Mouse (Mus musculus) urinary bladder, adult 18-20 months (tissue): ENCODE results near the gene Gamt.

Source experiments
- DNase-seq, 2 experiments: peaks; one replicate each; pipeline ENCODE4 v3.0.0; 2022; ENCODE audit warnings: low spot score in 2 of 2, mixed read lengths in 2 of 2

Gene Gamt

DNA sequence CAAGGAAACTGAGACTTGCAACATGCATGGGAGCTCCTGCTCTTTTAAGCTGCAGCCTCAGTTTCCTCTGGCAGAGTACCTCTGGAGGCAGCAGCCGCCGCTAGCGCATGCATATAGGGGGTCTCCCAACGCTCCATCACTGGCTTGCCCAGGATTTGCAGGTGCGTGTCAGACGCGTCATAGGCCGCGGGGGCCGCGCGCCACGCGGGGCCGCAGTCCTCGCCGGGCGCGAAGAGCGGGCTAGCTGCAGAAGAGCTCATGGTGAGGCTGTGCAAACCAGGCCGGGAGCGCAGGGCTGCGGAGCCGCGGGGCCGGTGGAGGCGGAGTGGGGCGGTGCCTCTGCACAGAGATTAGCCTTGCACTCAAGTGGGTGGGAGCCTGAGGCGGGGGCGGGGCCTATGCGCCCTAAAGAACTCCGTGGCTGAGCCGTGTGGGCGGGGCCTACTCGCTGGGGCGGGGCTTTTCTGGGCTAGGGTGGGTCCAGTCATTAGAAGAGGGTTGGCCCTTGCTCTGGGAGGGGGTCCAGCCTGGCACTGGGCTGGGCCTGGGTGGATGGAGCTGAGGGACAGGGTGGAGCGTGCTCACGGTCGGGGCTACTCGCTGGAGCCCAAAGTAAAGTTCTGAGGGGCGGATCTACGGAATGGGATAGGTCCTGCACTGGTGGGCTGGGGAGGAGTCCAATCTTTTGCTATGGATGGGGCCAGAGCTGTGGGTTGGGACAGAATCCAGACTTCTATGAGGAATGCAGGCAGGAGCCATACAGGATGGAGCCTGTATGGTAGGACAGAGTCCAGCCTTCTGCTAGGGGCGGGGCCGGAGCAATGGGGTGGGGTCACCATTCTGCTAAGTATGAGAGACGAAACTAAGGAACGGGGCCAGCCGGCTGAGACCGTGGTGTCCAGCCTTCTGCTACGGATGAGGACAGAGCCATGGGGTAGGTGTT lies at the start of gene Gamt, which contains the start of gene Dazap1:
Gene Gamt, minus strand, starts transcription at position 371 of the 943 bp plus-strand sequence.
Gene Dazap1, plus strand, starts transcription at position 845 of the 943 bp plus-strand sequence.
- peak; percentile 95 to 96 for DNase-seq

DNA sequence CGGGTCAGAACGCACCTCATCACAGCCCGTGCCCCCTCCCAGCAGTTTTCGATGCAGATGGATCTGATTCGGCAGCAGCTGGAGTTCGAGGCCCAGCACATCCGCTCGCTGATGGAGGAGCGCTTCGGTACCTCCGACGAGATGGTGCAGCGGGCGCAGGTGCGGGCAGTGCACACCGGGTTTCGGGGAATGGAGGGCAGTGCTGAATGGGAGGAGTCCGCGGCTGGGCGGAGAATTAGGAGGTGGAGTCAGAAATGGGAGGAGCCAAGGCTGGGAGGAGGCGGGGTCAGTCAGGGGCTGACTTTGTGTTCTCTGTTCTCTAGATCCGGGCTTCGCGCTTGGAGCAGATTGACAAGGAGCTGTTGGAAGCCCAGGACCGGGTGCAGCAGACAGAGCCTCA lies 44.0 kb upstream of the Gamt start:
- no peak for DNase-seq

DNA sequence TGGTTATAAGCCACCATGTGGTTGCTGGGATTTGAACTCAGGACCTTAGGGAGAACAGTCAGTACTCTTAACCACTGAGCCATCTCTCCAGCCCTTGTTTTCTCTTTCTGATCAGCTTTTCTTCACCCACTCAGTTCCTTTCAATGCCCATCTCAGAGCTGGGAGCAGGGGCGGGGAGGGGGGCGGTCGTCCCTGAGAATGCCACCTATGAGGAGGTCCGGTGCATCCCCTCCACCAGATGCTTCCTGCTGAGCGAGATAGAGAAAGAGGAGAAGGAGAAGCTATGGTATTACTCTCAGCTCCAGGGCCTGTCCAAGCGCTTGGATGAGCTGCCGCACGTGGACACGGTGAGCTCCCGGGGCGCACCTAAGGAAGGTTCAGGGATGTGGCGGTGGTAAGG lies 43.6 kb upstream of the Gamt start:
- DNase-seq = no peak

DNA sequence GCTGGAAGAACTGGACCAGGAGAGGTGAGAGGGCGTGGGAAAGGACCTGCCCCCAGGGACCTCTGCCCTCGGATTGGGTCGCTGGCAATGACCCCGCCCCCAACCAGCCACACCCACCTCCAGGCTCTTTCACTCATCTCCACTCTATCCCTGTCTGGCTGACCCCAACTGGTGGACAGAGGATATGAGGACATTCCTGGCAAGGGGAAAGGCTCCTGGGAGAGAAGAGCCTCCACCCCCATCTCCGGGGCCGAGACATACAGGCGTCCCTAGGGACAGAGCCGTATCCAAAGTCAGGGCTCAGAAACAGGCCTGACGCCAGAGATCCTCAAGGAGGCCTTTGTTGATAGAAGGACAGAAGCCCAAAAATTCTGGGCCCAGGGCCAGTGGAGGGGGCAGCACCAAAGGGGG lies 41.7 kb upstream of the Gamt start:
- DNase-seq = peak in 1 of 2 experiments; percentile 57

DNA sequence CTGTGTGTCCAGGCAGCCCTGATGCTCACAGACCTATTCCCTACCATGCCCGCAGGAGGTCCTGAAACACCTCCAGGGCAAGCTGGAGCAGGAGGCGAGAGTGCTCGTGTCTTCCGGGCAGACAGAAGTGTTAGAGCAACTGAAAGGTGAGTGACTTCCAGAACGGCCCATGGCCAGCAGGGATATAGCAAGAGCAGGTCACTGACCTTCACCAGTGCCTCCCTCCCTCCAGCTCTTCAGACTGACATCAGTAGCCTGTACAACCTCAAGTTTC lies 41.2 kb upstream of the Gamt start:
- no peak for DNase-seq

DNA sequence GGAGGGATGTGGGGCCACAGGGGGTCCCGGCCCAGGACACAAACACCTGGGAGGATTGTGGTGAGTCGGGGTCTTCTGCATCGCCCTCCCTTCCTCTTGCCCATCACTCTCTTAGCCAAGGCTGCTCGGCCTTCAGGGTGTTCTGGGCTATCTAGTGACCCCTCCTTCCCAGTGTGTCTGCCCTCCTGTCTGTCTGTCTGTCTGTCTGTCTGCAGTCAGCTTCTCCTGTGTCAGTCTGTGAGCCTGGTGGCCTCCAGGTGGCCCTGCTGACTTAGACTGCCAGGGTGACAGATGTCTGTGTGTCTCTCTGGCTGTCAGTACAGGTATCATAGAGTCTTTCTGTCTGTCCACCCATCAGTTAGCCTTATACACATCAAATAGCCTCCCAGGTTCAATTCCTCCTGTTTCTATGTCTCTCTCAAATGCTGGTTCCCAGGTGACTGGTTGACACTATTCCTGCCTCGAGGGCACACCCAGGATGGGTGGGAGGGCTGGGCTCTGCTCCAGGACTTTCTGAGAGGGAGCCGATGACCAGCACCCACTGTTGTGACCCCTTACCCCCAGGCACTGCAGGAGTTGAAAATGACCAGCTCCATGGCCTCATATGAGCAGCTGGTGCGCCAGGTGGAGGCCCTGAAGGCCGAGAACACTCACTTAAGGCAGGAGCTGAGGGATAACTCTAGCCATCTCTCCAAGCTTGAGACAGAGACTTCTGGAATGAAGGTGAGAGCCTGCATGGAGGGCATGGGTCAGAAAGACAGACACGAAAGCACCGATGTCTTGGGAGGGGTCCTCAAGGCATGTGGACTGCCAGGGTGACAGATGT lies 40.7 kb upstream of the Gamt start:
- DNase-seq = no peak

DNA sequence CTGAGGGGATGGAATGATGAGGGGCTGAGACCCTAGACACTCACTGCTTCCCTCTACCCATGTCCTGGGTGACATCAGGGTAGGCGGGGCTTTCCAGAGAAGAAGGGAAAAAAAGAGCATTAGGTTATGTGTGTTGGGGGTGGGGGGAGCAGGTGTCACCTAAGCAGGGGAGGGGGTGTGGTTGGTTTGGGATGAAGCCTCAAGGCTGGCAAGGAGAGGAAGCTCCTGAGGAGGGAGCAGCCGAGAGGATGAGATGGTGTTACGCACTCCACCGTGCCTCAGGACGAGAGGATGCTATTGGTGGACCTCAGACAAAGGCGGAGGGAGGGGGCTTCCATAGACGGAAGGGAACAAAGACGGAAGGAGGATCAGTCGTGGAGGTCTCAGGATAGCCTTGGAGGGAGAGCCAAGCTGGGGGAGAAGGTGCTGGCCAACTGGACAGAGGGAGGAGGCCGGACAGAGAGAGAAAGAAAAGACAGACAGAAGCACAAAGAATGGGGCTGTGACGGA lies 39.9 kb upstream of the Gamt start:
- DNase-seq = no peak

DNA sequence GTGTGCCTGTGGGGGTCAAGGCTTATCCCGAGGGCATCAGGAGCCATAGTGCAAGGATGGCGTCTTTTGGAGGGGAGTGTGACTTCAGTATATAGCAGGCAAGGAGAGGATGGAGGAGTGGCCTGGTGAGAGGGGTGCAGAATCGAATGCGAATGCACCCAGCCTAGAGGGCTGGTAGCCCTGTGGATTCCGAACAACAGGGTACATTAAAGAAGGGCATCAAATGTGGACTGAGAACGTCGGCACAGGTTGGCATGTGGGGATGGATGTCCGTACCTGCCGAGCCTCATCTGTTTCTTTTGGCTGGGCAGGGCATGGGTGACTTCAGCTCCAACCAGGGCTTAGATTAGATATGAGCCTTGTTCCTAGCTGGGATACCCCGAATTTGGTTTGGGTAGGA lies 39.0 kb upstream of the Gamt start:
- DNase-seq = no peak

DNA sequence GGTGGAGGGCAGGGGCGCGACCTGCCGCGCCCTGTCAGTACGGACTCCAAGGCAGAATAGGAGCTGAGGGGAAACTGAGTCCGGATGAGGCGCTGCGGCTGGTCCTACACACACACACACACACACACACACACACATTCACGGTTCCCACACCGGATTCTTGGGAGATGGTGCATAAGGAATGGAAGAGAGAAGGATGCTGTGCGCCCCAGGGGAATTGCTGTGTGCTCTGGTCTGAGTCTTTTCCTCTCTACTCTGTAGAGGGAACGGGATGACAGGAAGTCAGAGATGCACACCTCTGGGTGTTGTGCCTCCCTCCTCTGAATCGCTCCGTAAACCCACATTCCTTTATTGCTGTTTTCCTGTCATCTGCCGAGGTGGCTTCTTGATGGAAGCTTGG lies 38.5 kb upstream of the Gamt start:
- DNase-seq = no peak

DNA sequence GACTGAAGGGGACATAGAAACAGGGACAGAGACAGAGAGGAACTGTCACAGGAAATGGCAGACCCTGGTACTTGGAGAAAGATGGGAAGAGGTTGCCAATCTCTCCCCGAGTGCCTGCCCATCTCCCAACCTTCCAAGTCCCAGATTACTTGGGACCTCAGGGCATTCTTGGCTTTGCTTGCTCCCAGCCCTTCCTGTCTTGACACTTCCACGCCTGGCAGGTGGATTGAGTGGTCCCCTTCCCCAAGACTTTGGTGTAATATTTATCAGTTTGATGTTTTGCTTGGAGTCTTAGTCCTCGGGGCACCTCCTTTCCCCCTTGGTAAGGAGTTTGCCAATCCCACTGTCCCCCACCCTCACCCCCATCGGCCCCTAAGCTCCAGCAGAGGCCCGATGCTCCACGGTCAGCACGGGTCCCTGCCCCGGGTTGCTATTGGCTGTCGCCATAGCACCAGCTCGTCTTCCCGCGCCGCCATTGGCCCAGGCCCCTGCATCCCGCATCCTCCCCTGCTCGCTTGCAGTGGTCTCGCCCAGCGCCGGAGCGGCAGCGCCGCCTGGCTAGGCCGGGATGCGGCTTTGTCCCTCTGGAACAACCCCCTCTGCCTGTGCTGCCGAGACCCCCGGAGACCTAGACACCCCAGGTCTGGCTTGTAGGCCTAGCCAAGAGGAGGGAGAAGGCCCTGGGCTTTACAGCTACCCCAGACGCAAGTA lies 37.9 kb upstream of the Gamt start:
- no peak for DNase-seq

DNA sequence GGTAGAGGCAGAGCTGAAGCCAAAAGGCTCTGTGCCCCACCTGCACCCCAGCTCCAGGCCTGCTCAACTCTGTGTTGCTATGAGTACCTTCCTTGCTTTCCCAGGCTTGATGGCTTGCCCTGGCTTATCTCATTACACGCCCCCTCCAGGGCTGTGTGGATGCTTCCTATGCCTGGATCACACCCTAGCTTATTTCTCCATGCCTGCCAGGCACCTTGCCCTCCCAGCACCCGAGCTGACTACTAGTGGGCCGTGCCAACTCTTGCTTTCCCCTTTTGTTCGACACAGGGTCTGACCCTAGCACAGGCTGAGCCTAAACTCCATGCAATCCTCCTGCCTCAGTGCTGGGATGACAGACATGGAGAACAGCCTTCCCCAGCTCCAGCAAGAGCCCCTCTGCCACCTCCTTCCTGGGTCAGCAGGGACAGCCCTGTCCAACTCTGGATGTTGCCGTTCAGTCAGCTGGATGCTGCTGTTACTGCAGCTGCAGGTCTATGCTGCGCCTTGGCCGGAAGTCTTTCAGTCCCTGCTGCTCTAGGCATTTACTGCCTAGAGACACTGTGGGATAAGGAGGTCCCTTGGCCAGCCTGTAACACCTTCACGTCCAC lies 36.8 kb upstream of the Gamt start:
- DNase-seq = no peak

DNA sequence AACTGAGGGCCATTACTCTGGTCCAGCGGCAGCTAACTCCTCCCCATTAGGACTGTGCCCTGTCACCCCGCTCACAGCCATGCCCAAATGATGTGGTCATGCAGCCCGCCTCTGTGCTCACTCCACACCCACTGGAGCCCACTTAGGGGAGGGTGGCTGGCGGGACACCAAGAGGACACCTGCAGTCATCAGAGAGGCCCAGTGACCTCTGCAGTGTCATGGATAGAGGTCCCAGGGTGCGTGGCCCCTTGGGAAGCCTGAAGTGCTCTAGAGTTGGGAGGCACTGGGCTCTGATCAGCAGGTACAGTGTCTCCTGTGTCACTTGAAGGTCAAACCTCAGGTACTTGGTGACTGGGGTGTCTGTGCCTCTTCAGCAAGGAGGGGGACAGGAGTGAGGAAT lies 36.0 kb upstream of the Gamt start:
- no peak for DNase-seq

DNA sequence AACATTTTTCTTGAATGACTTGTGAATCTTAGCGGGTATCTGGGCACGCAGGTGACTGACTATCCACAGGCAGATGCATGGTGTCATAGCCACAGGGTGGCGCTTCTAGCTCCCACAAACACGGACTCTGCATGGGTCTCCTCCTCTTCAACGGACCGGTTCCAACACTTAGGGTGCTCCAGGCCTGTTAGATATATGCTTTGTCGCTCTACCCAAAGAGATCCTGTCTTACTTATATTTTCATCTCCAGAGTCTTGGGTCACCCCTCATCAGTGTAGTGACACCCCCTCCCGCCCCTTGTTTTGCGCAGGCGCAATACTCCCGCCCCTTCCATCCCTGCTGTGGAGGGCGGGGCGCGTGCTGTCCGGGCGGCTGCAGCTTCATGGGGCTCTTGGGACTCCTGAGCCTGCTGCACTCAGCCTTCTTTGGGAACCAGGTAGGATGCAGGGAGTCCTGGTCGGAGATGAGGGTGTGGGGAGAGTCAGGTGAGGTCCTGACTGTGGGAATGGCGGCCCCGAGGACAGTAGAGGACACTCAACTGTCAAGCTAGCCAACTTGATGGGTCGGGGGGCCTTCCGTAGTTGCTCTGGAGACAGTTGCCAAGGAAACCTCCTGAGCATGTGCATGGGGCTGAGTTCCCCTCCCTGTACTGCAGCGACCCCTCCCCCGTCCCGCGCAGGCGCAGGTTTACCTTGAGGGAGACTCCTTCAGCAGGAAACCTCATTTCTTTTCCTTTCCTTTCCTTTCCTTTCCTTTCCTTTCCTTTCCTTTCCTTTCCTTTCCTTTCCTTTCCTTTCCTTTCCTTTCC lies 35.0 kb upstream of the Gamt start, which contains the start of gene Apc2:
Gene Apc2, plus strand, starts transcription at position 360 of the 808 bp plus-strand sequence.
- peak; percentile 56 to 70 for DNase-seq

DNA sequence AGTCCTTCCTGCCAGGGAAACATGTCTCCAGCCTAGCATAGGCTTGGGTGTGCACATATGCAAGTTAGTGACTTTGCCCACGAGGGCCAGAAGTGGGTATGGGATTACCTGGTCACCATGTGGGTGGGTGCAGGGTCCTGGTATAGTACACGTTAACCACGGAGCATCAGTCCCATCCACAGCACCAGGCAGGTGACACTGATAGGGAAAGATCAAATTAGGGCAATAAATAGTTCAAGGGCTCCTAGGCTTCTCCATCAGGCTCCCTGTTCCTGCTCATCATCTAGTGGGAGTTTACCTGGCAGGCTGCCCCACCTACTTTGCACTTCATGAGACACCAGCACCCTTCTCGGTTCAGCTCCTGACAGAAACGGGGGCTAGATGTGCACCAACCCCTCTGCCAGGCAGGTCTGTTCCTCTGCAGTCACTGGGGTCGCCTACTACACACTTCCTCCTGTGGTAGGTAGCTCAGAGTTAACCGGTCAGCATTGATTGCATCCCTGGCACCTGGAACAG lies 34.0 kb upstream of the Gamt start:
- no peak for DNase-seq

DNA sequence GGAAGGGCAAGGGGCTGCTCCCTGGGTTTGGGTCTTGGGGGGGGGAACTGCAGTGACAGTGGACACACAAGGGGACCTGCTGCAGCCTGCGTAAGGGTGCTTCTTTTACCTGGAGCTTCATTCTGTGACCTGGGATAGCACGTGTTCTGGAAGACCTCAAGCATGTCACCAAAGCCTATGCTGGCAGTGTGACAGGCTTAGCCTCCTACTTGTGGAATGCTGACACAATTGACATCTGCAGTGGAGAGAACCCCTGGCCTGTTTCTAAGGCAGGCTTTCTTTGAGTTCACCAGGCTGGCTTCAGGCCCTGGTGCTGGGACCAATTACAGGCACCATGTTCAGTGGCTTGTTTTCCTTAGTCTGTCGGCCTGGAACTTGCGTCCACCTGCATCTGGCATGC lies 33.5 kb upstream of the Gamt start:
- DNase-seq = no peak

DNA sequence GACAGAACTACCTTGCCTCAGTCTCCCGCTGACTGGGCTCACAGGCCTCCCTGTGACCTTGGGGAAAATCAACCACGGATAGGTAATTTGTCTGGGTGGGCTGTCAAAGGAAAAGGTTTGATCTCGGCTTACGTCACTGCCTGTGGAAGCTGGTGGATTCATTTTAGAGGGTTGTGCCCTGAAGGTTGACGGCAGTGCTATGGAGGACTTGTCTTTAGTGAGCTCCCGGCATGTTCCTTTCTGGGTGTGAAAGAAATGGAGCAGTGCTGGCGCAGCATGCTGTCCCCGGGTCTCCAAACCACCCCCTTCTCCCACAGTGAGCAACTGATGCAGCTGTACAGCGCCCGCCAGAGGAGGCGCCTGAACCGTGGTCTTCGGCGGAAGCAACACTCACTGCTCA lies 32.5 kb upstream of the Gamt start:
- DNase-seq = no peak

DNA sequence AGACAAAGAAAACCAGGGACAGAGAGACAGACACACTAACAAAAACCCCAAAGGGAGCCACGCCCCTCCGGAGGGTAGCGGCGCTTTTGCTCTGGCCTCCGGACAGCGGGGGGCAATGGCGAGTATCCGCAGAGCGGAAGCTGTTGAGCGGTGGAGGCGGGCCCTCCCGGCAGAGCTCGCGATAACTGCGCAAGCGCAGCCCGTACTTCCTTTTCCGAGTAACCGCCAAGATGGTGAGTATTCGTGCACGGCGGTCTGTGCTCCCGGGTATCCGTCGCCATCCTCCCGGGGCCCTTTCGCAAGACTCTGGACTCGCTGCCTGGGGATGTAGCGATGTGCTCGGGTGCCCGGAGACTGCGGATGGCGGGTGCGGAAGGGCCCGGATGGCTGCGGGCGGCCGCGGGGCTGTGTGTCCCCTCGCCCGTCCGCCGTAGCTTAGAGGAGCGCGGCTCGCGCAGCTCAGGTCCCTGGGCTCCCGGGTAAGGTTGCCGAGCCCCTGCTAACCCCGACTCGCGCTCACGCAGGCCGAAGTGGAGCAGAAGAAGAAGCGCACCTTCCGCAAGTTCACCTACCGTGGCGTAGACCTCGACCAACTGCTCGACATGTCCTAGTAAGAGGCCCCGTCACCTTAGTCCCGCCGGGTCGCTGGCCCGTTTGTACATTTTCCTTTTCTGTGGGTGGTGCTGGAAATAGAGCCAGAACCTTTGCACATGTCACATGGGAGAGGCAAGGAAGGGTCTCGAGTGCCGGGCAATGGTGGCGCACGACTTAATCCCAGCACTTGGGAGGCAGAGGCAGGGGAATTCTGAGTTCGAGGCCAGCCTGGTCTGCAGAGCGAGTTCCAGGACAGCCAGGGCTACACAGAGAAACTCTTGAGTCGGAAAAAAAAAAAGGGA lies 31.7 kb upstream of the Gamt start, which contains the start of gene Rps15:
Gene Rps15, plus strand, starts transcription at position 203 of the 896 bp plus-strand sequence.
- DNase-seq = peak; percentile 85 to 90

DNA sequence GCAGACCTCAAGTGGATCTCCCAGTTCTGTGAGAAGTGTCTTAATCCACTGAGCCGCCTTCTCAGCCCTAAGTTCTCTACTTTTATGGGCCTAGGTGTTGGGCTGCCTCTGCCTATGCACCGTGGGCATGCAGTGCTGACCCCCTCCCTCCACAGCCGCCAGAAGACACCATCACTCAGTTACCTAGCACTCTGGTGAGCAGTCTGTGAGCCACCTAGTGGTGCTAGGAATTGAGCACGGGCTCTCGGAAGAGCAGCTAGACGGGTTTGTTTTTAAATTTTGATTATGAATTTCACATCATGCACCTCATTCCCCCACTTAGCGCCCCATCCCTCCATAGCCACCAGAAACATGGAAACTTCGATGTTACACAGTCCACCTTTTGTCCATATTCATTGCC lies 27.8 kb upstream of the Gamt start:
- DNase-seq = no peak

DNA sequence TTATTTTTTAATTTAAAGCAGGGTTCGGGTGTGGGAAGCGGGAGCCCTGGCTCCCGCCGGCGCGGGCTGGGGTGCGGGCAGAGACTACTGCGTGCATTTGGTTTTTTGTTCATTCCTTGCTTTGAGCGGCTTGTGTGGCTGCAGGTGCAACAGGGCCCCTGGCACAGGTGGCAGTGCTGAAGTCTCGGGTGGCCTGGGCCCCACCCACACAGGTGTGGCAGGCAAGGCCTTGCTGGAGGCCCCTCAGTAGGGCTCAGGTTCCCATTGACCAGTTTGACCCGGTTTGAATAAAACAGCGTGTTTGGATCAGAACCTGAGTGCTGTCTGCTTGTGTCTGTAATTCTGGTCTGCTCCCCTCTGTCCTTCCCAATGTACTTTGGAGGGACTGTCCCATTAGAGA lies 27.3 kb upstream of the Gamt start:
- no peak for DNase-seq
